Mouse (Mus musculus) MEL (cell line): ENCODE measurements around the gene 1700001O22Rik. TPM values are rescaled to one million over a fixed set of nuclear protein-coding genes. Genes with fewer than 3 reads are reported as not detected.

Source experiments
- DNase-seq: peaks from one replicate; pipeline ENCODE4 v3.0.0; 2011; ENCODE audit warnings: low read depth, low spot score
- H3K27ac ChIP-seq: 2 replicates; pipeline ENCODE4 v1.5.1; 2012; ENCODE audit warnings: low read depth, mild to moderate bottlenecking, control low read depth, low read length, moderate library complexity; ENCODE audit not compliant: control insufficient read depth
- H3K27me3 ChIP-seq, 2 experiments: fragments of 150-350 bp in 1 of 2; sonication (generic) in 1 of 2; 2 replicates each; pipeline ENCODE4 v1.6.1; 2012; ENCODE audit warnings: low read length in 2 of 2, mild to moderate bottlenecking in 2 of 2, improper control_type of control experiment in 1 of 2, moderate library complexity in 1 of 2; ENCODE audit not compliant: insufficient read depth in 2 of 2, control insufficient read depth in 1 of 2
- H3K36me3 ChIP-seq, 2 experiments: 2 replicates each; pipeline ENCODE4 v1.6.1; 2012 to 2014; ENCODE audit warnings: low read length in 2 of 2, improper control_type of control experiment in 1 of 2, inconsistent platforms in 1 of 2, mild to moderate bottlenecking in 1 of 2; ENCODE audit not compliant: insufficient read depth in 2 of 2, control insufficient read depth in 1 of 2
- H3K4me1 ChIP-seq, 2 experiments: fragments of 150-350 bp in 1 of 2; sonication (generic) in 1 of 2; 2 replicates each; pipeline ENCODE4 v1.6.1; 2012; ENCODE audit warnings: low read length in 2 of 2, improper control_type of control experiment in 1 of 2, mild to moderate bottlenecking in 1 of 2; ENCODE audit not compliant: insufficient read depth in 2 of 2, control insufficient read depth in 1 of 2
- H3K4me3 ChIP-seq, 2 experiments: fragments of 150-350 bp in 1 of 2; sonication (generic) in 1 of 2; 2 replicates each; pipeline ENCODE4 v1.5.1; 2012; ENCODE audit warnings: low read depth in 2 of 2, low read length in 2 of 2, mild to moderate bottlenecking in 2 of 2, moderate library complexity in 2 of 2, control low read depth in 1 of 2, improper control_type of control experiment in 1 of 2; ENCODE audit not compliant: control insufficient read depth in 1 of 2, insufficient read depth in 1 of 2
- H3K79me2 ChIP-seq: 2 replicates; pipeline ENCODE4 v1.6.1; 2012; ENCODE audit warnings: mild to moderate bottlenecking, low read length, moderate library complexity; ENCODE audit not compliant: control insufficient read depth, poor library complexity, insufficient read depth
- H3K9ac ChIP-seq: 2 replicates; pipeline ENCODE4 v1.6.1; 2012; ENCODE audit warnings: low read depth, mild to moderate bottlenecking, control low read depth, low read length, moderate library complexity; ENCODE audit not compliant: control insufficient read depth, poor library complexity, severe bottlenecking
- H3K9me3 ChIP-seq: fragments of 150-350 bp; sonication (generic); replicated peaks from 2 replicates; pipeline ENCODE4 v1.6.1; 2012; ENCODE audit warnings: mild to moderate bottlenecking, low read length, improper control_type of control experiment, moderate library complexity; ENCODE audit not compliant: insufficient read depth
- CHD1 ChIP-seq: IDR thresholded peaks from 2 replicates; pipeline ENCODE4 v1.6.1; 2012; ENCODE audit warnings: low read depth, mild to moderate bottlenecking, inconsistent platforms, low read length, improper control_type of control experiment
- CTCF ChIP-seq, 3 experiments: IDR thresholded peaks in 2 of 3; conservative IDR thresholded peaks in 1 of 3; 2 replicates each; pipeline ENCODE4 v1.5.1; 2011 to 2012; ENCODE audit warnings: low read length in 3 of 3, low read depth in 2 of 3, mild to moderate bottlenecking in 2 of 3, improper control_type of control experiment in 1 of 3, inconsistent platforms in 1 of 3, mixed read lengths in 1 of 3, moderate library complexity in 1 of 3; ENCODE audit not compliant: control insufficient read depth in 1 of 3, insufficient read depth in 1 of 3, poor library complexity in 1 of 3, severe bottlenecking in 1 of 3
- EP300 ChIP-seq, 2 experiments: IDR thresholded peaks; 2 replicates each; pipeline ENCODE4 v1.6.1; 2011; ENCODE audit warnings: improper control_type of control experiment in 2 of 2, low read length in 2 of 2, low read depth in 1 of 2, mild to moderate bottlenecking in 1 of 2
- HCFC1 ChIP-seq: IDR thresholded peaks from 2 replicates; pipeline ENCODE4 v1.6.1; 2012; ENCODE audit warnings: low read depth, mild to moderate bottlenecking, inconsistent platforms, low read length, improper control_type of control experiment, moderate library complexity
- JUND ChIP-seq: IDR thresholded peaks from 2 replicates; pipeline ENCODE4 v1.6.1; 2011; ENCODE audit warnings: low read depth, mild to moderate bottlenecking, improper control_type of control experiment, low read length
- MAFK ChIP-seq: IDR thresholded peaks from 2 replicates; pipeline ENCODE4 v1.6.1; 2011; ENCODE audit warnings: low read depth, mild to moderate bottlenecking, low read length, improper control_type of control experiment, borderline replicate concordance
- MAZ ChIP-seq: IDR thresholded peaks from 2 replicates; pipeline ENCODE4 v1.6.1; 2012; ENCODE audit warnings: low read depth, mild to moderate bottlenecking, inconsistent platforms, low read length, improper control_type of control experiment
- MEF2A ChIP-seq: IDR thresholded peaks from 2 replicates; pipeline ENCODE4 v1.6.1; 2014; ENCODE audit warnings: low read depth, mild to moderate bottlenecking, inconsistent platforms, low read length, improper control_type of control experiment; ENCODE audit not compliant: poor library complexity, insufficient replicate concordance, severe bottlenecking; ENCODE audit errors: extremely low read depth
- MYC ChIP-seq: IDR thresholded peaks from 2 replicates; pipeline ENCODE4 v1.6.1; 2011; ENCODE audit warnings: low read depth, mild to moderate bottlenecking, low read length, improper control_type of control experiment, moderate library complexity
- NRF1 ChIP-seq: IDR thresholded peaks from 2 replicates; pipeline ENCODE4 v1.6.1; 2014; ENCODE audit warnings: low read depth, mild to moderate bottlenecking, inconsistent platforms, low read length, improper control_type of control experiment, moderate library complexity; ENCODE audit not compliant: poor library complexity, insufficient read depth, severe bottlenecking
- RAD21 ChIP-seq: IDR thresholded peaks from 2 replicates; pipeline ENCODE4 v1.6.1; 2011; ENCODE audit warnings: mild to moderate bottlenecking, low read depth, low read length, improper control_type of control experiment
- RCOR1 ChIP-seq: IDR thresholded peaks from 2 replicates; pipeline ENCODE4 v1.6.1; 2012; ENCODE audit warnings: low read depth, mild to moderate bottlenecking, inconsistent platforms, low read length, improper control_type of control experiment
- SIN3A ChIP-seq: IDR thresholded peaks from 2 replicates; pipeline ENCODE4 v1.6.1; 2012; ENCODE audit warnings: low read length, improper control_type of control experiment, inconsistent platforms
- UBTF ChIP-seq: IDR thresholded peaks from 2 replicates; pipeline ENCODE4 v1.6.1; 2012; ENCODE audit warnings: low read depth, mild to moderate bottlenecking, inconsistent platforms, low read length, improper control_type of control experiment, moderate library complexity, borderline replicate concordance; ENCODE audit not compliant: insufficient read depth
- USF2 ChIP-seq, 2 experiments: IDR thresholded peaks; 2 replicates each; pipeline ENCODE4 v1.6.1; 2011 to 2012; ENCODE audit warnings: improper control_type of control experiment in 2 of 2, low read length in 2 of 2, borderline replicate concordance in 1 of 2, inconsistent platforms in 1 of 2, low read depth in 1 of 2, mild to moderate bottlenecking in 1 of 2; ENCODE audit not compliant: insufficient read depth in 1 of 2
- ZC3H11A ChIP-seq: IDR thresholded peaks from 2 replicates; pipeline ENCODE4 v1.6.1; 2012; ENCODE audit warnings: low read depth, mild to moderate bottlenecking, inconsistent platforms, low read length, improper control_type of control experiment
- ZKSCAN1 ChIP-seq: IDR thresholded peaks from 2 replicates; pipeline ENCODE4 v1.6.1; 2012; ENCODE audit warnings: low read depth, mild to moderate bottlenecking, inconsistent platforms, low read length, improper control_type of control experiment, moderate library complexity
- ZNF384 ChIP-seq: IDR thresholded peaks from 2 replicates; pipeline ENCODE4 v1.6.1; 2012; ENCODE audit warnings: low read depth, mild to moderate bottlenecking, inconsistent platforms, low read length, improper control_type of control experiment
- polyA plus RNA-seq, 2 experiments: library from polyadenylated mRNA; stranded (reverse) in 1 of 2; unstranded in 1 of 2; fragments of >175 nt in 1 of 2; fragments of >200 nt in 1 of 2; gene quantifications; 2 replicates each; pipeline versions ENCODE4 v1.2.1 to v1.2.4; 2012; ENCODE audit warnings: low replicate concordance in 2 of 2, low read depth in 1 of 2; ENCODE audit not compliant: insufficient read length in 2 of 2, insufficient read depth in 1 of 2, missing spikeins in 1 of 2
- total RNA-seq: library from RNA; depleted of rRNA; stranded (reverse); fragments of 300-350 nt; gene quantifications from 2 replicates; pipeline ENCODE4 v1.2.3, GENCODE M21; 2012

The 1700001O22Rik gene
- total and polyA plus RNA-seq, 3 experiments: 0.50 to 1.8 TPM; not detected in 1

DNA sequence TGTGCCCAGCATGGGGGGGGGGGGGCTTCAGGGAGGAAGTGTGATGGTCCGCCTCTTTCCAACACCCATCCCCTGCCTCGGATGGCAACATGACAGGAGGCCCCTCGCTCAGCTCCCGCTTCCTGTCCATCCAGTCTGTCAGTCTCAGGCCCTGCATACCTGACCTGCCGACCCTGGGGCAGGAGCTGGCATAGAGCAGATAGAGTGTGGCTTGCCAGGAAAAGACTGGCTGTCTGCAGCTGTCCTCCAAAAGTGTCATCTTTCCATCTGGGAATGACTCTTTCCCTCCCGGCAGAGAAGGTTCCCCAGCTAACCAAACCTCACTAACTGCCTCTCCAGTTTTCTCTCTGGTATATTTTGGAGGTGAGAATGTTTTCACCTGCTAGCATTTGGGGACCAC lies 47.1 kb upstream of the 1700001O22Rik start:
- no peak for TF ChIP-seq ZKSCAN1
- no peak for TF ChIP-seq MEF2A
- TF ChIP-seq ZC3H11A: no peak
- no peak for TF ChIP-seq ZNF384
- Histone ChIP-seq H3K9ac (no peak overlapping the region), H3K36me3 (no peaks in the 10 kb centered on the region), H3K4me3 (no peak overlapping the region), H3K4me1 (no peaks in the 10 kb centered on the region), H3K9me3 (no peaks in the 10 kb centered on the region), H3K27ac (no peak overlapping the region), H3K27me3 (peaks cover 0 to 7% of the 10 kb centered on the region in 2 experiments; a peak in 1 of 4 replicates), H3K79me2 (no peaks in the 10 kb centered on the region)
- no peak for DNase-seq

DNA sequence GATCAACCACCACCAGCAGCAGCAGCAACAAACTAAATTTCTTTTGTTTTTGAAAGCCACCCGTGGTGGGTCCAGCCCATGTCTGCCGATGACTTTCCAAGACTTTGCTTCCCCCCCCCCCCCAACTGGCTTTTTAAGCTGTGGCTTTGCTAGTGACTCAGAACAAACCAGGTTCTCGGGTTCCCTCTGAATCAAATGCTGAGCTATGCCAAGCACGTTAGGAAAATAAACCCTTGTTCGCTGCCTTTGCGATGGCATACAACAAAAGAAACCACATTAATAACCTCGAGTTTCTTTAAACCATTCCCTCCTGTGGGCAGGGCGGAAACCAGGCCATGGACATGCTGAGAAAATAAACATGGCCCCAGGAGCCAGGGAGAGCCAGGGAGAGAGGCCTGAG lies 44.7 kb upstream of the 1700001O22Rik start:
- no peak overlapping the region for H3K4me3 ChIP-seq
- no peak overlapping the region for H3K27ac ChIP-seq
- peaks cover 0 to 5% of the 10 kb centered on the region in 2 experiments; a peak in 3 of 4 replicates for H3K27me3 ChIP-seq
- no peak for DNase-seq
- no peaks in the 10 kb centered on the region for H3K9me3 ChIP-seq
- H3K36me3 ChIP-seq: no peaks in the 10 kb centered on the region
- TF ChIP-seq MAZ (no peak), CHD1 (no peak), SIN3A (no peak), UBTF (no peak), MYC (no peak), RAD21 (no peak), RCOR1 (no peak), MAFK (no peak), CTCF (IDR thresholded peaks at IDR 0.05 in 2 of 3, conservative IDR thresholded peaks at IDR 0.05 in 1 of 3; ENCODE audit: control insufficient read depth in 1 of 3, insufficient read depth in 1 of 3, low read depth in 2 of 3, low read length in 3 of 3, poor library complexity in 1 of 3, severe bottlenecking in 1 of 3) (no peak), EP300 (IDR thresholded peaks at IDR 0.05; ENCODE audit: low read depth in 1 of 2, low read length in 2 of 2) (no peak), ZC3H11A (no peak), HCFC1 (no peak), USF2 (IDR thresholded peaks at IDR 0.05; ENCODE audit: borderline replicate concordance in 1 of 2, insufficient read depth in 1 of 2, low read depth in 1 of 2, low read length in 2 of 2) (no peak), JUND (no peak), NRF1 (no peak)
- no peaks in the 10 kb centered on the region for H3K4me1 ChIP-seq
- no peak overlapping the region for H3K9ac ChIP-seq
- H3K79me2 ChIP-seq: no peaks in the 10 kb centered on the region
